In the genomic region with DNA sequence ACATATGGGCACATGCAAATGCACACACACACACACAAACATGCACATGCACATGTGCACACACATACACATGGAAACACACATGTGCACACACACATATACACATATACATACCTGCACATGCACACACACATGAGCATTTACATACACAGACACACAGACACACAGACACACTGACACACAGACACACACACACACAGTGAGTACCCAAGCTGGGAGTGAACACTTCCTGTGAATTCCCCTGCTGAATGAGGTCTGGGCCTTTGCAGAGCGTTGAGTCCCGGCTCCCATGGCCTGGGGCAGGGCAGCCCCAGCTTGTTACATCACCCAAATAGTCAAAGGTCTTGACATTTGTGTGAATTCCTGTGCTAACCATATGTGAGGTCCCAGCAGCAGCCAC, we compare ENCODE assay signal across 24 mouse cellular contexts.
"Had no signal": no experiment of that assay in that cellular context is flagged by ENCODE, and none has a peak within 500 bp of the region (broad histone marks: within the 10 kb centered on the region; RNA-seq: fewer than 3 reads in every experiment).

No protein-coding gene starts in this region.

- DNase-seq: gastrocnemius, postnatal 14 days; gastrocnemius, postnatal 36 days; heart, adult 11 months; heart, adult 2 months; heart, postnatal 14 days; heart, postnatal 36 days; kidney, adult 11 months; kidney, adult 2 months; kidney, adult 9 months; kidney, postnatal 14 days; kidney, postnatal 36 days; liver; liver, embryonic 13.5 days had no signal

- H3K9me3 ChIP-seq: hindbrain, embryonic 13.5 days; hindbrain, embryonic 15.5 days; kidney, embryonic 15.5 days; limb, embryonic 10.5 days; limb, embryonic 12.5 days; liver, embryonic 13.5 days had no signal

- H3K27me3 ChIP-seq: heart, embryonic 12.5 days; hindbrain, embryonic 13.5 days; hindbrain, embryonic 15.5 days; kidney, embryonic 15.5 days; limb, embryonic 12.5 days; liver, embryonic 13.5 days had no signal

- H3K27ac ChIP-seq: heart, adult 2 months; hindbrain, embryonic 13.5 days; hindbrain, embryonic 15.5 days; hindbrain, postnatal 0 days; kidney, embryonic 15.5 days; kidney, postnatal 0 days; left cerebral cortex, adult 2 months; limb, embryonic 10.5 days; limb, embryonic 12.5 days; liver, embryonic 13.5 days had no signal

- H3K4me2 ChIP-seq: heart, embryonic 12.5 days; hindbrain, embryonic 13.5 days; hindbrain, embryonic 15.5 days; kidney, embryonic 15.5 days; limb, embryonic 12.5 days; liver, embryonic 11.5 days; liver, embryonic 13.5 days had no signal

- H3K4me3 ChIP-seq: heart, adult 2 months; heart, embryonic 12.5 days; hindbrain, embryonic 13.5 days; hindbrain, embryonic 15.5 days; kidney, embryonic 15.5 days; left cerebral cortex, adult 2 months; limb, embryonic 10.5 days; limb, embryonic 12.5 days; liver, embryonic 13.5 days had no signal

- ATAC-seq: hindbrain, postnatal 0 days; intestine, embryonic 16.5 days had no signal

- H3K4me1 ChIP-seq: heart, embryonic 12.5 days; hindbrain, embryonic 15.5 days; kidney, embryonic 15.5 days; limb, embryonic 10.5 days; limb, embryonic 12.5 days had no signal

- H3K9ac ChIP-seq: heart, embryonic 12.5 days; hindbrain, embryonic 13.5 days; hindbrain, embryonic 15.5 days; kidney, embryonic 15.5 days; limb, embryonic 12.5 days; liver, embryonic 13.5 days had no signal
